Mouse (Mus musculus): ENCODE measurements around the gene Lurap1l. TPM values are rescaled to one million over a fixed set of nuclear protein-coding genes. Genes with fewer than 3 reads are reported as not detected.

Lurap1l gene
- polyA plus RNA-seq, 1 experiment from 2014 or later = 33.9 TPM

DNA sequence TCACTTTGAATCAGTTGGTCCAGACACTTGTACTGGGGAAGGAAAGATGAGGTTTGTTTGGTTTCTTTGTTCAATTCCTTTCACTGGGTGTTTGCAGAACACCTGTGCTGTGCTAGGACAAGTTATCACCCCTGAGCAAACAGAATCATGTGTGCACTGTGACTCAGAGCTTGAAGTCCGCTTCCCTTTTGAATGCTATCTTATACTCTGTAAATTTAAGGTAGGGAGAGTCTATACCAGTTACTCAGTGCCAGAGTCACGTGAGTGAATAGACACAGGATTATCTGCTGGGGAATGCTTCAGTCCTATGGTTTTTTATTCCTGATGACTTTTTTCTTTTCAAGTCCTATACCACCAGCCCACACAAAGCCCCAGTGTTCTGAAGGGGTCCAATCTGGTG is 39.3 kb downstream of the Lurap1l start:
- Histone ChIP-seq H3K9me3 (no peaks in the 10 kb centered on the region), H3K36me3 (no peaks in the 10 kb centered on the region), H3K27me3 (replicated peaks) (no peaks in the 10 kb centered on the region), H3K4me2 (peak overlapping the region; percentile 0; the same call in 1 of the 2 replicates), H3K9ac (no peak overlapping the region), H3K4me1 (no peaks in the 10 kb centered on the region), H3K27ac (peak overlapping the region; percentile 61), H3K4me3 (replicated peaks) (no peak overlapping the region)
- 61% methylated on average over 2 of the region's 2 CpGs for WGBS
- peak; percentile 98 for ATAC-seq (ENCODE audit: insufficient read depth, low FRiP score, low read depth)

DNA sequence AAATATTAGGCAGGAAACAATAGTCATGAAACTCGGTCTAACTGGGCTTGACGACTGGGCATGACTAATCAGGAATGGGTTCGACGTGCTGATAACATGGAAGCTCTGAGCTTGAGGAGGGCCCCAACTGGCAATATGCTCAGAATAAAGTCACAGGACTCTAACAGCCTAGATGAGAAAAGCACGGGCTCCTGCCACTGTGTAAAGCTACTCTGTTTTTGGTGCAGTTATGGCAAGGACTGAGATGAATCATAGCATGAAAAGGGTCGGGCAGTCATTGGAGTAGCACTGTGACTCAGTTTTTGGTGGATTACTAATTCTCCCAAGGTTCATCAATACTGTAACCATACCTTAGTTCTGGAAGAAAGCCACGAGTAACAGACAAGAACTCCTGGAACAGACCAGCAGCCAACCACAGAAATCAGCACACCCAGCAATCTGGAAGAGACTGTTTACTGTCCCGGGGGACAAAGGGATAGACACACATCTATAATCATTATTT is 39.9 kb downstream of the Lurap1l start:
- WGBS = 53% methylated on average over 8 of the region's 8 CpGs
- ATAC-seq (ENCODE audit: insufficient read depth, low FRiP score, low read depth) = peak; percentile 51
- Histone ChIP-seq H3K27ac (peak overlapping the region; percentile 61), H3K9ac (no peak overlapping the region), H3K4me1 (no peaks in the 10 kb centered on the region), H3K4me3 (replicated peaks) (no peak overlapping the region), H3K4me2 (peak overlapping the region; percentile 0; the same call in 1 of the 2 replicates), H3K36me3 (no peaks in the 10 kb centered on the region), H3K27me3 (replicated peaks) (no peaks in the 10 kb centered on the region), H3K9me3 (no peaks in the 10 kb centered on the region)

DNA sequence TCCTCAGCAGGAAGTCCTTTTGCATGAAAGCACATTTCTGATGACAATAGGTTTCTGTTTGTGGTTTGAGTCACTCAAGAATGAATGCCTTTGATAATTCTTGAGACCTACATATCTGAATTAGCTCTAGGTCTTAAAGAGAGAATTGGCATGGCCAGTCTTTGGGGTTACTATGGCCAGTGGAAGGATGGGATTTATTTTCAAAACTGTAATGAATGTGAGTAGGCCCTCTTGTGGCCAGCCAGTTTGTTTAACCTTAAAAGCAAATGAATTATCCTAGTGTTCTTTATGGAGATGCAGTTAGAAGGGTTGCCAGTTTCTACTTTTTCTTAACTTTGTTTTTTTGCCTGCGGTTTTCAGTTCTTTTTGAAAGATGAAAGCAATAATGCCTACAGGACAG is 42.2 kb downstream of the Lurap1l start:
- H3K4me2 ChIP-seq = no peak overlapping the region
- no peak overlapping the region for H3K27ac ChIP-seq
- H3K4me3 ChIP-seq (replicated peaks) = no peak overlapping the region

DNA sequence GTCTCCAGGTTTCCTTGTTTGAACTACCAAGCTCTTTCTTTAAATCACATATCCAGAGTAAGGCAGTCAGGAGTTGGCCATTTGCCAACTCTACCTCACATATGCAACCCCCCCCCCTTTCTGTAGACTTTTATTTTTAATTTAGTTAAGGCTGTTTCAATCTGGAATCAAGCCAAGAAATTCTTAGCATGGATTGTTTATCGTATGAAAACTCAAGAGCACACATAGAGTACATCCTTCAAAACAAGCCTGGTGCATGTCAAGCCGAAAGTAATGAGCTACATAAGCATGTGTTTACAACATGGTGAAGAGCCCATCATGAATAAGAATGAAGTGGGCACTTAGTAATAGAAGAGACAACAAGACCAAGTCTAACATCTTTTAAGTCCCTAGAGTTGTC is 45.5 kb downstream of the Lurap1l start:
- no peaks in the 10 kb centered on the region for H3K27me3 ChIP-seq (replicated peaks)
- H3K4me1 ChIP-seq = no peaks in the 10 kb centered on the region
- no peaks in the 10 kb centered on the region for H3K36me3 ChIP-seq
- H3K4me3 ChIP-seq (replicated peaks) = no peak overlapping the region
- no peak overlapping the region for H3K9ac ChIP-seq
- ATAC-seq (ENCODE audit: insufficient read depth, low FRiP score, low read depth) = peak; percentile 58; the same call in 1 of the 2 replicates
- no peak overlapping the region for H3K27ac ChIP-seq
- no peak overlapping the region for H3K4me2 ChIP-seq
- WGBS = 39% methylated on average over 2 of the region's 2 CpGs
- no peaks in the 10 kb centered on the region for H3K9me3 ChIP-seq

More for the DNA sequence above, 42.2 kb downstream of the Lurap1l start:
- WGBS = 81% methylated on average over 1 of the region's 1 CpGs
- H3K9me3 ChIP-seq = no peaks in the 10 kb centered on the region
- H3K27me3 ChIP-seq (replicated peaks) = no peaks in the 10 kb centered on the region
- no peaks in the 10 kb centered on the region for H3K4me1 ChIP-seq
- no peak for ATAC-seq (ENCODE audit: insufficient read depth, low FRiP score, low read depth)
- H3K9ac ChIP-seq = no peak overlapping the region
- H3K36me3 ChIP-seq = no peaks in the 10 kb centered on the region

DNA sequence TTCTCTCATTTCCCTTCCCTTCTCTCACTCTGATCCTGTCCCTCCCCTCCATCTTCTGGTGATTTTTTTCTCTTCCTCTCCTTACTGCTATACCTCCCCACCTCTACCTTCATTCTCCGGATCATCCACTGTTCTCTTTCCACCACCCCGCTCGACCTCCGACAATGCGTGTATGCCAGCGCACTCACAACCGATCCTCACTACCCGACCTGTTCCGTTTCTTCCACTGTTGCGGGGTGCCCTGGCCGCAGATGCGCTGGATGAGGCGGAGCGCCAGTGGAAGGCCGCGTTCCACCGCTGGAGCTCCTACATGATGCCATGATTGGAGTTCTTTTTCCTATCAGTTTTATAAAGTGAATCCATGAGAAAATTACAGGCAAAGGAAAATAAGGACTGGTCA is 57.1 kb downstream of the Lurap1l start:
- ATAC-seq (ENCODE audit: insufficient read depth, low FRiP score, low read depth) = no peak
- H3K4me2 ChIP-seq = no peak overlapping the region
- no peaks in the 10 kb centered on the region for H3K36me3 ChIP-seq
- no peaks in the 10 kb centered on the region for H3K27me3 ChIP-seq (replicated peaks)
- H3K9me3 ChIP-seq = no peaks in the 10 kb centered on the region
- H3K4me3 ChIP-seq (replicated peaks) = no peak overlapping the region
- 93% methylated on average over 17 of the region's 17 CpGs for WGBS
- H3K9ac ChIP-seq = no peak overlapping the region
- no peaks in the 10 kb centered on the region for H3K4me1 ChIP-seq
- H3K27ac ChIP-seq = no peak overlapping the region

DNA sequence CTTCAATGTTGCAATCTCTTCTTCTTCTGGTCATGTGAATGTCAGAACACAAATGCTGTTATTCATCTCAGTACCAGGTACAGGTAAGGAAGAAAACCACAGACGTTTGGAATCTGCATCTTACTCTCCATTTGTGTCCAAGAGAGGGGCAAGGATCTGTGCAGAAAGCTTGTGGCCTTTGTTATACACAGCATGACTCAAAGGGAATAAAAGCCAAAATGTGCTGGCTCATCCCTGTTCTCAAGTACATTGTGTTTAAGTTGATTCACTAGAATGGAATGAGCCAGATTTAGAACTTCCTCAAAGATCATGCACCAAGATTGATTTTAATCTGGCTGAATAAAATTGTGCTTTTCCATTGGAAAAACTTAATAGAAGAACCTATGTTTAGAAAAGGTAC is 61.4 kb downstream of the Lurap1l start:
- Histone ChIP-seq H3K4me2 (no peak overlapping the region), H3K9me3 (no peaks in the 10 kb centered on the region), H3K27me3 (replicated peaks) (no peaks in the 10 kb centered on the region), H3K4me1 (no peaks in the 10 kb centered on the region), H3K9ac (no peak overlapping the region), H3K27ac (no peak overlapping the region), H3K4me3 (replicated peaks) (no peak overlapping the region), H3K36me3 (no peaks in the 10 kb centered on the region)
- WGBS = 37% methylated on average over 1 of the region's 1 CpGs
- ATAC-seq (ENCODE audit: insufficient read depth, low FRiP score, low read depth) = no peak

DNA sequence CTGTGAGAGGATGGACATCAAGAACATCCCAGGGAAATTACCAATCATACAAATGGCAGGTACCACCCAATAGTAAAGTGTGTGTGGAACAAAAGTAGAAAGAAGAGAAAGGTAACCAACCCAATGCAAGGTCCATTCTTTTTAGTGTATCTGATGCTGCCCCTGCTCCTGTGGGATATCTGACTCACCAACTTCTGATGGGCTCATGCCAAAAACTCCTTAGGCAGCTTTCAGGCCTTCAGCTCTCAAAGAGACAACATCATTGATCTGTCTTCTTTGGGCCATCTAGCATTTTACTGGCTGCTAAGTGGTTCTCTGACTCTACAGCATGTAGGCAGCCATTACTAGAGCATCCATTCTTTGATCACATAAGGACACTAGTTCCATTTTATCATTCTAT is 63.5 kb downstream of the Lurap1l start:
- H3K4me2 ChIP-seq = no peak overlapping the region
- no peaks in the 10 kb centered on the region for H3K27me3 ChIP-seq (replicated peaks)
- no peaks in the 10 kb centered on the region for H3K9me3 ChIP-seq
- H3K4me1 ChIP-seq = no peaks in the 10 kb centered on the region
- no peaks in the 10 kb centered on the region for H3K36me3 ChIP-seq
- no peak overlapping the region for H3K4me3 ChIP-seq (replicated peaks)
- no peak overlapping the region for H3K27ac ChIP-seq
- no peak overlapping the region for H3K9ac ChIP-seq
- ATAC-seq (ENCODE audit: insufficient read depth, low FRiP score, low read depth) = no peak

DNA sequence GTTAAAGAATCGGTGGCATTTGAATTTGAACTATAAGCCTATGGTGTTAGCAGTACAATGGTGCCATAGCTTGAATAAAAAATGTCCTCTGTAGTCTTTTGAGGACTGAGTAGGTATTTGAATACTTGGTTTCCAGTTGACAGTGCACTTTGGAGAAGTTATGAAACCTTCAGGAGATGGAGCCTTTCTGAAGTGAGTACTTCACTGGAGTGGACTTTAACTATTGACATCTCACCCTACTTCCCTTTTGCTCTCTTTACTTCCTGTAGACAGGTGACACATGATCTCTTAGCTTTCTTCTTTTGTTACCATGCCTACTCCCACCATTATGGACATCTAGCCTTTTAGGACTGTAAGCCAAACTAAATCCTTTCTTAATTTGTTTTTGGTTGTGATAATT is 80.4 kb downstream of the Lurap1l start:
- H3K4me2 ChIP-seq = no peak overlapping the region
- no peak overlapping the region for H3K27ac ChIP-seq
- no peaks in the 10 kb centered on the region for H3K27me3 ChIP-seq (replicated peaks)
- no peak overlapping the region for H3K9ac ChIP-seq
- 85% methylated on average over 1 of the region's 1 CpGs for WGBS
- no peak for ATAC-seq (ENCODE audit: insufficient read depth, low FRiP score, low read depth)
- H3K4me1 ChIP-seq = no peaks in the 10 kb centered on the region
- H3K36me3 ChIP-seq = no peaks in the 10 kb centered on the region
- no peaks in the 10 kb centered on the region for H3K9me3 ChIP-seq
- no peak overlapping the region for H3K4me3 ChIP-seq (replicated peaks)

DNA sequence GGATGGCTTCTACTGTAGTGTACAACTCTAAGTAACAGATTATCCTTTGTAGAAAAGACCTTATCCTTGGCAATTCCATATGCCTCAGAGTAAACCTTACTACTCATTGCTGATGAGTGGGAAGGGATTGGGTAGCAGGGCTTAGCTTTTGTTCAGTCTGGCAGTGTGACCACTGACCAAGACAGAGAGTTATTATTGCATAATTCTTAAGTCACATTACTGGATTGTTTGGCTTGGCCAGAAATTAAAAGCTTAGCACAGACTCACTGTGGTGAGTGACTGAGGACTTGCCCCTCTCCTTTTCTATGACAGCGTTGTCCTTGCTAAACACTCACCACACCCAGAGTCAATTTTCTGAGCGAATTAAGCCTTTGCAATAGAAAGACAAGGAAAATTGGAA is 93.1 kb downstream of the Lurap1l start:
- H3K27ac ChIP-seq = no peak overlapping the region
- no peaks in the 10 kb centered on the region for H3K4me1 ChIP-seq
- H3K9ac ChIP-seq = no peak overlapping the region
- ATAC-seq (ENCODE audit: insufficient read depth, low FRiP score, low read depth) = no peak
- no peak overlapping the region for H3K4me3 ChIP-seq (replicated peaks)
- H3K36me3 ChIP-seq = no peaks in the 10 kb centered on the region
- 0 out of 2 replicates have a peak, but pooled peaks cover 3% of the 10 kb centered on the region for H3K9me3 ChIP-seq
- no peaks in the 10 kb centered on the region for H3K27me3 ChIP-seq (replicated peaks)
- WGBS = 87% methylated on average over 2 of the region's 2 CpGs
- H3K4me2 ChIP-seq = no peak overlapping the region

Small RNA genes within 50 kb of the gene (microRNA-seq; reads per million reads assigned to microRNA genes)
- gene Gm27452 = not detected

Other genes starting within 250 kb of the Lurap1l start
- not detected in 2 replicates for gene Tyrp1, start 76.5 kb upstream of the Lurap1l start, polyA plus RNA-seq (2015; fragmentation: Nextera tagmentation; extraction: Ambion mirVana)

Measured in stomach, embryonic 15.5 days (tissue).